Mouse (Mus musculus) lung, postnatal 4 days (tissue): ENCODE measurements around the gene Prkaca.

Experiments used
- DNase-seq, 2 experiments: peaks; one replicate each; pipeline ENCODE4 v3.0.0; 2021

Gene Prkaca

DNA sequence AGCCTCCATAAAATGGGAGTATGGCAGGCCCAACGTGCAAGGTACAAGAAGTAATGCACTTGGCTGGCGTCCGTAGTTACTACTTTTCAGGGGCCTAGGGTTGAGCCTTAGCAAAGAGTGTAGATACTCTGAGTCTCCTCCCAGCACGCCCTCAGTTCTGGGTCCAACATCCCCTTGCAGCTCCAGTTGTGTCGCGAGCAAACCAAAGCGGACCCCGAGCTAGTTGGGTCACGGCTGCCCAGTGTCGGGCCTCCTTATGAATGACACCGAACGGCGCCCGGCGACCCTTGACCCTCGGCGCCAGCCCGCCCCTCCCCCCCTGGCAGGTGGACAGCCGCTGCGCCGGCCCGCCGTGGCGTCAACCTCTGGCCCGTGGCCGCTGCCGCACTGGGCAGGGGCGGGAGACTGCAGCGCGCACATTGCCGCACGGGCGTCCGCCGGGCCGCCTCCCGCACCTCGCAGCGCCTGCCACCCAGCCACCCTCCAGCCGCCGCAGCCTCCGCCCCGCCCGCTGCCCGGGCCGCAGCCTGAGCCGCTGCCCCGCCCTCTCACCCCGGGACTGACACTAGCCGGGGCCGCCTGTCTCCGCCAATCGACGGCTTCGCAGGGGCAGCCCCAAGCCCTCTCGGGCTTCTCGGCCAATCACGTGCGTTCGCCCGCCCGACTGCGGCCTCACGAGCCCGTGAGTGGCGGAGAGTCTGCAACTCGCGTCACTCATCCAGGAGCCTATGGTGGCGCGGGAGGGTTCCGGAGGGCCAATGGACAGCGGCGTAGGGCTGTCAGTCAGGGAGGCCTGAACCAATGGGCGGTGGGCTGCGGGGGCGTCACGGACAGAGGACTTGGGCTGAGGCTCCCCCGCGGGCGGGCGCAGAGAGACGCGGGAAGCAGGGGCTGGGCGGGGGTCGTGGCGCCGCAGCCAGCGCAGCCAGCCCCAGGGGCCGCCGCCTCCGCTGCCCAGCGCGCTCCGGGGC lies at the start of gene Prkaca:
Gene Prkaca, plus strand, starts transcription at position 844 of the 971 bp plus-strand sequence.
- peak; percentile 97 to 100 for DNase-seq

DNA sequence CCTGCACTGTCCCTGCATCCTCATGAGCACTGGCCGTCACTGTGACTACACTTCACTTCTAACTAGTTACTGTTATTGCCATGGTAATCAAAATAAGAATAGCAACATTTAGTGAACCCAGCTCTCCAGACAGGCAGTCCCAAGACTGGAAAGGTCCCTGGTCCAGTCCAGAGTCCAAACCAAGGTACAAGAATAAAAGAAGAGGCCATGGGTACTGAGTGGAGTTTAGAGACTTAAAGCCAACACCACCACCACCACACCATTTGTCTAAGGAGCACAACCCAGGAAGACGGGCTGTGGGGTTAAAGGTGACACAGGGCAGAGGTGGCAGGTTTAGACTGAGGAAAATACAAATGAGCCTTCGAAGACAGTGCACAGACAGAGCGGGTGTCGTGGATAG lies 48.2 kb upstream of the Prkaca start:
- DNase-seq = no peak

- peak in 1 of 2 experiments; percentile 10 for DNase-seq
Measured at GRCm38 (mm10) chr8:83926266-83926665, 46.5 kb upstream of the Prkaca start.

DNA sequence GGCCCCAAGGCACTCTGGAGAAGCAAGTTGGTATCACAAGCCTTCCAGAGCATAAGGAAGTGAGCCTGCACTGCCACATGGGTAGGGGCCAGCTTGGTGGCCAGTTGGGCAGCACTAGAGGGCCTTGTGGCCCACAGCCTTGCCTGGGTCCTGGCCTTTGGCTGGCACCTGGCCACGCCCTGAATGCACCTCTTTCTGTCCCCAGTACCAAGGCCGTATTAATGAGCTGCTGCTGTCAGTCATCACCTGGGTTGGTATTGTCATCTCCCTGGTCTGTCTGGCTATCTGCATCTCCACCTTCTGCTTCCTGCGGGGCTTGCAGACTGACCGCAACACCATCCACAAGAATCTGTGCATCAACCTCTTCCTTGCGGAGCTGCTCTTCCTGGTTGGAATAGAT lies 38.6 kb upstream of the Prkaca start:
- peak in 1 of 2 experiments; percentile 19 for DNase-seq

GRCm38 (mm10) chr8:83934994-83935393 lies 37.8 kb upstream of the Prkaca start:
- DNase-seq = no peak

GRCm38 (mm10) chr8:83935435-83935834 lies 37.4 kb upstream of the Prkaca start:
- DNase-seq = peak in 1 of 2 experiments; percentile 17

- peak in 1 of 2 experiments; percentile 15 for DNase-seq
Measured at GRCm38 (mm10) chr8:83937645-83938044, 35.1 kb upstream of the Prkaca start.

DNA sequence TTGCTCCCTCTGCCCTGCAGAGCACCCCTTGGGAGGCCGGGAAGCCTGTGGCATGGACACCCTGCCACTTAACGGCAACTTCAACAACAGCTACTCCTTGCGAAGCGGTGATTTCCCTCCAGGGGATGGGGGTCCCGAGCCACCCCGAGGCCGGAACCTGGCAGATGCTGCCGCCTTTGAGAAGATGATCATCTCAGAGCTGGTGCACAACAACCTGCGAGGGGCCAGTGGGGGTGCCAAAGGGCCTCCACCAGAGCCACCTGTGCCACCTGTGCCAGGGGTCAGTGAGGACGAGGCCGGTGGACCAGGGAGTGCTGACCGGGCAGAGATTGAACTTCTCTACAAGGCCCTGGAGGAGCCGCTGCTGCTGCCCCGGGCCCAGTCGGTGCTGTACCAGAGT lies 34.5 kb upstream of the Prkaca start:
- DNase-seq = peak in 1 of 2 experiments; percentile 28

- DNase-seq = peak in 1 of 2 experiments; percentile 18
Measured at GRCm38 (mm10) chr8:83941066-83941677, 31.6 kb upstream of the Prkaca start.

GRCm38 (mm10) chr8:83942446-83942845 lies 30.3 kb upstream of the Prkaca start:
- no peak for DNase-seq

GRCm38 (mm10) chr8:83945540-83945939 lies 27.3 kb upstream of the Prkaca start:
- DNase-seq = no peak

DNA sequence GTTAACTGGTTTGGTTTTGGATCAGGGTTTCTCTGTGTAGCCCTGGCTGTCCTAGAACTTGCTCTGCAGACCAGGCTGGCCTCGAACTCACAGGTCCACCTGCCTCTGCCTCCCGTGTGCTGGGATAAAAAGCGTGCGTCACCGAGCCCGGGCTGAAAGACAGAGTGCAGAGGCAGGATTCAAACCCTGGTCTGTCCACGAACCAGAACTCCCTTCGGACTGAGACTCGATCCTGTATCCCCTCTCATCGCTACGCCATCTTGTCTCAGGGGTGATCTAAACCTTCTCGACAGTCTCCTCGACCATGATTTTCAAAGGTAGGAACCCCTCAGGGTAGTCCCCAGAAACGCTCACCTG lies 18.1 kb upstream of the Prkaca start:
- DNase-seq = no peak

DNA sequence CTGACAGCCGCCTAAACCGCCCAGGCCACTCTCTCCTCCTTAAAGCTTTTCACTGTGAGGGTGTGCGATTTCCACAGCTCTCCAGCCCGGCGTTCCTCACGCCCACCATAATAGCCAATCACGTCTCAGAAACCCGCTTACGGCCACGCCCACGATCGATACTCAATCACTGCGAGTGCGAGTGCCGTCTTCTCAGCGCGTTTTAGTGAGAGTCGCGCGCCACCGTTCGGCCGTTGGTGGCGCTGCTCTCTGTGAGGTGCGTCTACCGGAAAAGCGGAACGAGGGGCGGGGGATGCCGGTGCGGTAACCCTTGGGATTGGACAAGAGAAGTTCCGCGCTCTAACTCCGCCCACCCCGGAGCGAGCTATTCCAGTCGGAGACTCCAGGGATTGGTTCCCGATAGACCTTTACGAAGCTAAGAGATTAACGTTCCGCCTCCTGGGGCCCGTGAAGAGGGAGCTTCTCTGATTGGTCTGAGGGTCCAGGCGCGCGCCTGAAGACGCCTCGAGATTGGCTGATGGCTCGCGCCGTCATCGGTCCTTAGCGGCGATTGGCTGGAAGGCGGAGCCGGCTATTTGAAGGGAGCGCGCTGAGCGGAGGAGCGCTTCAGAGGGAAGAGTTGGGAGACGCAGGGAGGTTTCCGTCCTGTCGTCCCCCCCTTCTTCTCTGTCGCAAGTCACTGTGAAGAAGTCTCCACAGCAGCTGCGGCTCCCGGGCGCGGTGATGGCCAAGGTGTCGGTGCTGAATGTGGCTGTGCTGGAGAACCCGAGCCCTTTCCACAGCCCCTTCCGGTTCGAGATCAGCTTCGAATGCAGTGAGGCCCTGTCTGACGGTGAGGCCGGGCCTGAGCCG lies 17.5 kb upstream of the Prkaca start, which contains the start of the genes Gm10644 and Asf1b:
Gene Gm10644, minus strand, starts transcription at position 100 of the 852 bp plus-strand sequence.
Gene Asf1b, plus strand, starts transcription at position 402 of the 852 bp plus-strand sequence.
- peak; percentile 99 to 100 for DNase-seq

- no peak for DNase-seq
Measured at GRCm38 (mm10) chr8:83955958-83956218, 16.9 kb upstream of the Prkaca start.

DNA sequence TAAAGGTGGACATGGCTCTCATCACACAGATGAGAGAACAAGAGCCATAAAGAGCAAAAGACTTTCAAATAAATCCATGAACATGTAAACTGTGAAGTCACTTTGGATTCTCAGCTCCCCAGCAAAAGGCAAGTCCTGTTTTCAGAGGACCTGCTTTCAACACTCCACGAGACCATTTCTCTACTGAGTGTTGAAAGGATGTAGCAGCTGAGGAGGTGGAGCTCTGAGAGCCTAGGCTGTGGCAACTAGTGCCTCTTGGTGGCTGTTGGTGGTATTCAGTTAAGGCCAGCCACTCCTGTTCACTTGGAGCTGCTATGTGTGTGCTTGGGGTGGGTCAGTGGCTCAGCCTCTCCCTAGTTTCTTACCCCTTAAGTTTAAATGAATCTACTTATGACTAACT lies 16.0 kb upstream of the Prkaca start:
- DNase-seq = no peak

- DNase-seq = peak; percentile 65 to 71
Measured at GRCm38 (mm10) chr8:83964015-83964765, 8.6 kb upstream of the Prkaca start.

- no peak for DNase-seq
Measured at GRCm38 (mm10) chr8:83967701-83968100, 5.1 kb upstream of the Prkaca start.

- DNase-seq = no peak
Measured at GRCm38 (mm10) chr8:83971121-83971520, 1.7 kb upstream of the Prkaca start.

DNA sequence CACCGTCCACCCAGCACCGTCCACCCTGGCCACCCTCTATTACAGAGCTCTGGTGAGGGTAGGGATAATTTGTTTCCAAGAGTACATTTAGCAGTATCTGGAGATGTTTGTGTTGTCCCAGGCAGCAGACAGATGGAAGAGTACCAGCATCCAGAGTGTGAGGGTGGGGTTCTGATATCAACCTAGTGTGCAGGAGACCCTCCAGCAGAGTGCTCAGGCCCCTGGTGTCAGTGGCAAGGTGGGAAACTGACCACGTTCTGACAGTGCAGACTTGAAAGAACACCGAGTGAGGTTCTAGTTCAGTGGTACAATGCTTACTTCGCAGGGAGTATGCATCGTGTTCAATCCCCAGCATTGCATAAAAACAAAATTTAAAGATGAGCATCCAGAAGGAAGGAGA lies 1.1 kb upstream of the Prkaca start:
- no peak for DNase-seq

DNA sequence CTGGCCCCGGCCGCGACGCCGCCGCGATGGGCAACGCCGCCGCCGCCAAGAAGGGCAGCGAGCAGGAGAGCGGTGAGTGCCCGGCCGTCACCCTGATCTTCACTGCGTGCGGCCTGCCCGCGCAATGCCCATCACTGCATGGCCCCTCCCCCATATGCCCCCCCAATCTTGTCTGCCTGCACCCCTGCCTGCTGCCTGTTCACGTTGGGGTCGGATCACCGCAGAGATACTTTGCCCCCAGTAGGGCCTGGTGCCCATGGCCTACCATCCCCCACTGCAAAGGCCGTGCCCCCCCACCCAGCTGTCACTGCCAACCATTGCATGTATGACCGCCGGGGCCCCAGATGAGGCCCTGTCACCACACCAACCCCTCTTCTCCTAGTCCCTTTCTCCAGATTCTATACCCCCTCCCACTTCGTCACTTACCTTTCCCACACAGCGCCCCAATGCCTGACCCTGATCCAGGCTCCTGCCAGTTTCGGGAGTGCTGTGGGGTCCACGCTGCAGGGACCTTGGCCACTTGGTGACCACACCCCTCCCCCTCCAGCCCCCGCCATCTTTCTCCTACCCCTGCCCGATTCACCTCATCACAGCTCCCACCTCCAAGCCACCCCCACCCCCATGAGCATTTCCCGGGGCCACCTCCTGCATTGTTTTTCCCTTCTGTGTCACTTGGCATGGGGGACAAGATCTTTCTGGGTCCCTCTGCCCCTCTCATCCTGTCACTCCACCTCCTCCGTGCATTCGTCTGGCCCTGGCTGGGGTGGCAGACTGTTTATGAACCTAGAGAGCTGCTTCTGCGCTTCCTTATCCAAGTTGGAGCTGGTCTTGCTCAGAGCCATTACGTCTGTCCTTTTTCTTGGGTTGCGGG lies 603 bp downstream of the Prkaca start:
- no peak for DNase-seq

GRCm38 (mm10) chr8:83974521-83974920 lies 1.7 kb downstream of the Prkaca start:
- DNase-seq = peak; percentile 44 to 63
